Mouse (Mus musculus): Measurements from ENCODE around the gene Tmprss7. TPM values are rescaled to one million over a fixed set of nuclear protein-coding genes. Genes with fewer than 3 reads are reported as not detected.
A peak's percentile ranks its signal among the peaks of the same experiment; 100 is the strongest.

The Tmprss7 gene
- polyA plus RNA-seq, 1 experiment from 2014 or later, result 0.13 TPM

DNA sequence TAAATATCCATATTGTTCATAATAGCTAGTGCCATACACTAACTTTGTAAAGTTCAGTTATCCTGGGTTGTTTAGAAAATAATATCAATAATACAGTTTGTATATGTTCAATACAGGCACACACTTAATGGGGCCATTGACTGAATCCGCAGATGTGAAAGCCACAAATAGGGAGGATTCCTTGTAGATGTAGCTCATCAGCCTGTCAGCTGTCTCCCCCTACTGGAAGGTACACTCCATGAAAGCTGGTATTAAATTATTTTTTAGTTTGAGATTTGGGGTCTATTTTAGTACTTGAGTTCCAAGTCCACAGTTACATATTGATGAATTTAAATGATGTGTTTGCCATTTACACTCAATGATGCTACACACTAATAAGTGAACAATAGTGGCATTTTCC, 17.0 kb downstream of the Tmprss7 start:
- Histone ChIP-seq H3K27ac (replicated peaks) (no peak overlapping the region), H3K4me3 (ENCODE audit: low read depth, low read length) (no peak overlapping the region), H3K36me3 (ENCODE audit: control insufficient read depth, insufficient read depth, low read length) (no peaks in the 10 kb centered on the region), H3K9me3 (ENCODE audit: control insufficient read depth, low read length) (no peaks in the 10 kb centered on the region), H3K4me2 (replicated peaks; ENCODE audit: low read depth) (no peak overlapping the region), H3K4me1 (replicated peaks; ENCODE audit: control insufficient read depth, insufficient read depth) (no peaks in the 10 kb centered on the region), H3K9ac (ENCODE audit: low read length) (no peak overlapping the region), H3K27me3 (ENCODE audit: control insufficient read depth, insufficient read depth, low read length) (no peaks in the 10 kb centered on the region)
- no peak for TF ChIP-seq EP300 (optimal IDR thresholded peaks at IDR 0.05)
- TF ChIP-seq CTCF (IDR thresholded peaks at IDR 0.05; ENCODE audit: low read depth), result peak; percentile 84
- no peak for ATAC-seq (ENCODE audit: low FRiP score, low TSS enrichment)
- DNase-seq (ENCODE audit: low spot score), result no peak
- WGBS, result 18% methylated on average over 1 of the region's 1 CpGs

DNA sequence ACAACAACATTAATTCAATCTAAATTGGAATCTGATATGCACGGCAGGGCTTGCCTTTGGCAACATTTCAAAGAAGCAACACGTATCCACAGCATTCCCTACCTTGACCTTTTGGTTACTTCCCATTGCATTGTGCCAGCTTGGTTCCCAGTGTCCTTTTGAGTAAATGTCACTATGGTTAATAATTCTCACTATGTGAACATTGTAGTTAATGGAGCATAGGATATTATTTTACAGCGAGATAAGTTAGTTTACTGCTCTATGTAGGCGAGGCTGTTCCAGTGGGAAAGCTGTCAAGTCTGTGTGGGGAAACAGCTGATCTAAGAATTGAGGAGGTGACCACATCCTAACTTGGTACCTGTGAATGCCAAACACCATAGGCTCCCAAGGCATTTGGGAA, 23.5 kb downstream of the Tmprss7 start:
- Histone ChIP-seq H3K9me3 (ENCODE audit: control insufficient read depth, low read length) (no peaks in the 10 kb centered on the region), H3K4me2 (replicated peaks; ENCODE audit: low read depth) (no peak overlapping the region), H3K4me3 (ENCODE audit: low read depth, low read length) (no peak overlapping the region), H3K9ac (ENCODE audit: low read length) (no peak overlapping the region), H3K4me1 (replicated peaks; ENCODE audit: control insufficient read depth, insufficient read depth) (no peaks in the 10 kb centered on the region), H3K27ac (replicated peaks) (no peak overlapping the region), H3K36me3 (ENCODE audit: control insufficient read depth, insufficient read depth, low read length) (no peaks in the 10 kb centered on the region), H3K27me3 (ENCODE audit: control insufficient read depth, insufficient read depth, low read length) (no peaks in the 10 kb centered on the region)
- peak; percentile 56; the same call in 1 of the 2 replicates for ATAC-seq (ENCODE audit: low FRiP score, low TSS enrichment)
- TF ChIP-seq CTCF (IDR thresholded peaks at IDR 0.05; ENCODE audit: low read depth) (no peak), EP300 (optimal IDR thresholded peaks at IDR 0.05) (no peak)
- DNase-seq (ENCODE audit: low spot score), result no peak
- WGBS, result 41% methylated on average over 4 of the region's 4 CpGs

DNA sequence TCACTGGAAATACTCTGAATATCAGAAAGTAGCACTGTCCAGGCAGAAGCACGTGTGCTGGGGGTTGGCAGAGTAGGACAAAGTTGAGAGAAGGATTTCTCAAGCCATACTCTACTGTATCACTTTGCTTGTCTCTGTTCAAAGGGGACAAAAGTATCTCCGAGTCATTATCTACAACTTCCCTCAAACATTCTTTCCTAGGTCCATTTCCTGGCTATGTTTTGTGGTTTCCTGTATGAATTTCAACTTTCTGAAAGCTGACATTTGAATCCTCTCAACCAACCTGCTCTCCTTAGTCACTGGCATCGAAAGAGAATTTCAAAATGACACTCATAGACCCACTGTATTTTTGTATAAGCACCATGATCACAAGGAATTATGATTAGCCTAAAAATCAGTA, 25.3 kb downstream of the Tmprss7 start:
- no peaks in the 10 kb centered on the region for H3K36me3 ChIP-seq (ENCODE audit: control insufficient read depth, insufficient read depth, low read length)
- H3K4me2 ChIP-seq (replicated peaks; ENCODE audit: low read depth), result no peak overlapping the region
- no peak for DNase-seq (ENCODE audit: low spot score)
- TF ChIP-seq EP300 (optimal IDR thresholded peaks at IDR 0.05) (no peak), CTCF (IDR thresholded peaks at IDR 0.05; ENCODE audit: low read depth) (no peak)
- WGBS, result 57% methylated on average over 3 of the region's 3 CpGs
- no peak overlapping the region for H3K4me3 ChIP-seq (ENCODE audit: low read depth, low read length)
- no peaks in the 10 kb centered on the region for H3K9me3 ChIP-seq (ENCODE audit: control insufficient read depth, low read length)
- no peak overlapping the region for H3K9ac ChIP-seq (ENCODE audit: low read length)
- no peak overlapping the region for H3K27ac ChIP-seq (replicated peaks)
- no peaks in the 10 kb centered on the region for H3K27me3 ChIP-seq (ENCODE audit: control insufficient read depth, insufficient read depth, low read length)
- no peak for ATAC-seq (ENCODE audit: low FRiP score, low TSS enrichment)
- H3K4me1 ChIP-seq (replicated peaks; ENCODE audit: control insufficient read depth, insufficient read depth), result no peaks in the 10 kb centered on the region

- Histone ChIP-seq H3K9ac (ENCODE audit: low read length) (no peak overlapping the region), H3K27ac (replicated peaks) (no peak overlapping the region), H3K4me1 (replicated peaks; ENCODE audit: control insufficient read depth, insufficient read depth) (no peaks in the 10 kb centered on the region), H3K27me3 (ENCODE audit: control insufficient read depth, insufficient read depth, low read length) (no peaks in the 10 kb centered on the region), H3K4me2 (replicated peaks; ENCODE audit: low read depth) (no peak overlapping the region), H3K4me3 (ENCODE audit: low read depth, low read length) (no peak overlapping the region), H3K36me3 (ENCODE audit: control insufficient read depth, insufficient read depth, low read length) (no peaks in the 10 kb centered on the region), H3K9me3 (ENCODE audit: control insufficient read depth, low read length) (no peaks in the 10 kb centered on the region)
- no peak for TF ChIP-seq EP300 (optimal IDR thresholded peaks at IDR 0.05)
- no peak for TF ChIP-seq CTCF (IDR thresholded peaks at IDR 0.05; ENCODE audit: low read depth)
- DNase-seq (ENCODE audit: low spot score) (no peak), ATAC-seq (ENCODE audit: low FRiP score, low TSS enrichment) (no peak)
- 71% methylated on average over 2 of the region's 2 CpGs for WGBS
Measured at GRCm38 (mm10) chr16:45666136-45666535, 27.3 kb downstream of the Tmprss7 start.

DNA sequence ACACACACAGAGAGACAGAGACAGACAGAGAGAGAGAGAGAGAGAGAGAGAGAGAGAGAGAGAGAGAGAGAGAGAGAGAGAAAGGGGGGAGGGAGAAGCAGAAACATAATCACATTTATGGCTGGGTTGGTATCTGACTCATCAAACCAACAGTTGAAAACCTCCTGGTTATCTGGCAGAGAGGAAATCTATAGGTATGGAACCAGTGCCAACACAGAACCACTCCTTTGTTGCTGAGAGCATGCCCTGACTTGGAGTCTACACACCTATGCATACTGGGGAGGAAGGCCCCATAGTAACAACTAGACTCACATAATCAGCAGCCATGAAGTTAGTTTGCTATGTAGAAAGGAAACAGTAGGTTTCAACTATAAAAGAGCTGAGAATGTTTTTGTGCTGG, 31.1 kb downstream of the Tmprss7 start:
- TF ChIP-seq EP300 (optimal IDR thresholded peaks at IDR 0.05) (no peak), CTCF (IDR thresholded peaks at IDR 0.05; ENCODE audit: low read depth) (no peak)
- H3K27ac ChIP-seq (replicated peaks), result no peak overlapping the region
- no peaks in the 10 kb centered on the region for H3K9me3 ChIP-seq (ENCODE audit: control insufficient read depth, low read length)

GRCm38 (mm10) chr16:45659596-45659995, 33.9 kb downstream of the Tmprss7 start:
- Histone ChIP-seq H3K9ac (ENCODE audit: low read length) (no peak overlapping the region), H3K4me1 (replicated peaks; ENCODE audit: control insufficient read depth, insufficient read depth) (no peaks in the 10 kb centered on the region), H3K36me3 (ENCODE audit: control insufficient read depth, insufficient read depth, low read length) (no peaks in the 10 kb centered on the region), H3K4me3 (ENCODE audit: low read depth, low read length) (no peak overlapping the region), H3K4me2 (replicated peaks; ENCODE audit: low read depth) (no peak overlapping the region), H3K27ac (replicated peaks) (no peak overlapping the region), H3K9me3 (ENCODE audit: control insufficient read depth, low read length) (no peaks in the 10 kb centered on the region), H3K27me3 (ENCODE audit: control insufficient read depth, insufficient read depth, low read length) (no peaks in the 10 kb centered on the region)
- ATAC-seq (ENCODE audit: low FRiP score, low TSS enrichment), result no peak
- no peak for TF ChIP-seq CTCF (IDR thresholded peaks at IDR 0.05; ENCODE audit: low read depth)
- TF ChIP-seq EP300 (optimal IDR thresholded peaks at IDR 0.05), result no peak
- no peak for DNase-seq (ENCODE audit: low spot score)
- 82% methylated on average over 4 of the region's 4 CpGs for WGBS

More for the DNA sequence above, 31.1 kb downstream of the Tmprss7 start:
- no peak overlapping the region for H3K9ac ChIP-seq (ENCODE audit: low read length)
- no peaks in the 10 kb centered on the region for H3K36me3 ChIP-seq (ENCODE audit: control insufficient read depth, insufficient read depth, low read length)
- no peak overlapping the region for H3K4me2 ChIP-seq (replicated peaks; ENCODE audit: low read depth)
- ATAC-seq (ENCODE audit: low FRiP score, low TSS enrichment) (peak; percentile 59; the same call in 1 of the 2 replicates), DNase-seq (ENCODE audit: low spot score) (no peak)
- no peaks in the 10 kb centered on the region for H3K4me1 ChIP-seq (replicated peaks; ENCODE audit: control insufficient read depth, insufficient read depth)
- H3K27me3 ChIP-seq (ENCODE audit: control insufficient read depth, insufficient read depth, low read length), result no peaks in the 10 kb centered on the region
- H3K4me3 ChIP-seq (ENCODE audit: low read depth, low read length), result no peak overlapping the region
